Mouse (Mus musculus): Measurements from ENCODE around the gene Gcnt2. TPM values are rescaled to one million over a fixed set of nuclear protein-coding genes. Genes with fewer than 3 reads are reported as not detected.

The Gcnt2 gene
- polyA plus RNA-seq, 1 experiment from 2014 or later: 3.8 TPM

DNA sequence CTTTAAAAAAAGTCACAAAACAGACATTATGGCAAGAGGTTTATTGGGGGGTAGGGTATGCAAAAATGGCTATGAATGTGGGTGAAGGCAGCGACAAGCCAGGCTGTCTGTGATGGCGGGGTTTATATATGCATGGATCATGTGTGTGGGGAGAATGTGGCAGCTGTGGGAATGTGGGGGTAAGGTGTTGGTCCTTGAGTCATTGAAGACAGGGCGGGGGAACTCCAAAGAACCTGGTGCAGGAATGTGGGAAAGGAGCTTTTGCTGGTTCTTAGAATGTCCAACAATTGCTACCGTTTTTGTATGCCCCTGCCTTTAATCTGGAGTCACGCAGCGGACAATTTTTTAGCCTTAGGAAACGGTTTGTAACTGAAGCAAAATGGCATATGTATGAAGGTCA is 44.5 kb downstream of the Gcnt2 start:
- Histone ChIP-seq H3K4me3 (ENCODE audit: low read depth, low read length) (no peak overlapping the region), H3K4me1 (replicated peaks; ENCODE audit: control insufficient read depth, insufficient read depth, low read length) (no peaks in the 10 kb centered on the region), H3K36me3 (ENCODE audit: control insufficient read depth, insufficient read depth, low read length) (no peaks in the 10 kb centered on the region), H3K4me2 (ENCODE audit: low read depth, low read length, severe bottlenecking) (no peak overlapping the region), H3K9ac (ENCODE audit: low read length) (no peak overlapping the region), H3K27ac (ENCODE audit: low read depth, low read length) (no peak overlapping the region), H3K27me3 (ENCODE audit: control insufficient read depth, insufficient read depth, low read length) (0 out of 2 replicates have a peak, but pooled peaks cover 2% of the 10 kb centered on the region), H3K9me3 (ENCODE audit: control insufficient read depth, low read length) (no peaks in the 10 kb centered on the region)
- no peak for ATAC-seq (replicated peaks; ENCODE audit: low FRiP score)
- no peak for DNase-seq (ENCODE audit: low spot score)
- whole genome bisulfite sequencing: 92% methylated on average over 7 of the region's 7 CpGs

DNA sequence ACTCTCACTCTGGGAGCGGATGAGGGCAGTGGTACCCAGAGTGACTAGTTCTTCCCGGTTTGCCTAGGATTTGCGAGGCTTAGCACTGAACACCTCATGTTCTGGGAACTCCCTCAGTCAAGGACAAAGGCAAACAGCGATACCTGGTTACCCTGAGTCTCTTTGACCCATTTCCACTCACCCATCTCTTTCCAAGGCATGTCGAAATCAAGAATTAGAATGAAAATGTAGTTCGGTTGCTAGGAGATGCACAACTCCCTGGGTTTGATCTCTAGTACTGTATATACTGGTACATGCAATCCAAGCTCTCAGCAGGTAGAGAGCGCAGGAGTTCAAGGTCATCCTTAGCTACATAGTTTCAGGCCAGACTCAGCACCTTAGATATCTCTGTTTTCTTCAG is 47.0 kb downstream of the Gcnt2 start:
- Histone ChIP-seq H3K9ac (ENCODE audit: low read length) (no peak overlapping the region), H3K36me3 (ENCODE audit: control insufficient read depth, insufficient read depth, low read length) (no peaks in the 10 kb centered on the region), H3K27ac (ENCODE audit: low read depth, low read length) (no peak overlapping the region), H3K9me3 (ENCODE audit: control insufficient read depth, low read length) (no peaks in the 10 kb centered on the region), H3K27me3 (ENCODE audit: control insufficient read depth, insufficient read depth, low read length) (0 out of 2 replicates have a peak, but pooled peaks cover 2% of the 10 kb centered on the region), H3K4me2 (ENCODE audit: low read depth, low read length, severe bottlenecking) (no peak overlapping the region), H3K4me3 (ENCODE audit: low read depth, low read length) (no peak overlapping the region), H3K4me1 (replicated peaks; ENCODE audit: control insufficient read depth, insufficient read depth, low read length) (no peaks in the 10 kb centered on the region)
- ATAC-seq (replicated peaks; ENCODE audit: low FRiP score) (no peak), DNase-seq (ENCODE audit: low spot score) (no peak)
- WGBS: 81% methylated on average over 7 of the region's 7 CpGs

DNA sequence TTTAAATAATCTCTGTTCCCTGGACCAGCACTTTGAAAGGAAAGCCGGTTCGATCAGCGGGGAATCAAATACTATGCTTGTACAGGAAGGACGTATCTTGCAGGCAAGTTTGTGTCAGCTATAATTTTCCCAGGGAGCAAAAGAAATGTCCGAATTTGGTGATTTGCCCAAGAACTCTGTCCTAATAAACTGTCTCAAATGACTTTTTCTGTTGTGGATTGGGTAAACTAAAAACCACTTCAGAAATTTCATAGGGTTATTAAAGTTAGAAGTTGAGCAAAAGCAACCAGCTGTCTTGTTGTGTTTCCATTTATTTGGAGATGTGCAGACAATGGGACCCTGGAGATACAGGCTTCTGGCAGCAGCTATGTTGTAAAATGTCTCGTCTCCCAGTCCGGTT is 47.7 kb downstream of the Gcnt2 start:
- no peak overlapping the region for H3K4me2 ChIP-seq (ENCODE audit: low read depth, low read length, severe bottlenecking)
- H3K27me3 ChIP-seq (ENCODE audit: control insufficient read depth, insufficient read depth, low read length): 0 out of 2 replicates have a peak, but pooled peaks cover 2% of the 10 kb centered on the region
- no peak overlapping the region for H3K9ac ChIP-seq (ENCODE audit: low read length)
- H3K27ac ChIP-seq (ENCODE audit: low read depth, low read length): no peak overlapping the region
- no peak overlapping the region for H3K4me3 ChIP-seq (ENCODE audit: low read depth, low read length)
- no peaks in the 10 kb centered on the region for H3K36me3 ChIP-seq (ENCODE audit: control insufficient read depth, insufficient read depth, low read length)
- 80% methylated on average over 7 of the region's 7 CpGs for WGBS
- no peaks in the 10 kb centered on the region for H3K9me3 ChIP-seq (ENCODE audit: control insufficient read depth, low read length)
- no peaks in the 10 kb centered on the region for H3K4me1 ChIP-seq (replicated peaks; ENCODE audit: control insufficient read depth, insufficient read depth, low read length)
- DNase-seq (ENCODE audit: low spot score) (no peak), ATAC-seq (replicated peaks; ENCODE audit: low FRiP score) (no peak)

DNA sequence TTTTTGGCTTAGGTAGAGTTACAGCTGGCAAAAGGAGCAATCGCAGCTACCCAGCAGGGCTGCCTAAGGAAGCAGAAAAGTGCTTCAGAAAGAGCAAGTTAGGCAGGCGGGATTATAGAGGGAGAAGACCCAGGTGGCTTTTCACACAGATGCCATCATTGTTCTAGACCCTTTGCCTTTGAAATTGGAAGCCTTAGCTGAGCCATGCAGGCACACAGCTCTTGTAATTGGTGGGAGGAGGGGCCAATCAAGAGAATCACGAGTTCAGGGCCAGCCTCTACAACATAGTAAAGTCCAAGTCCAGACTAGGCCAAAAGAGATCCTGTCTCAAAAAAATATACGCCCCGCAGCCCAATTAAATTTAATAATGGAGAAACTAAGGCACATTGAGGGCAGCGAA is 48.5 kb downstream of the Gcnt2 start:
- 48% methylated on average over 6 of the region's 6 CpGs for WGBS
- no peaks in the 10 kb centered on the region for H3K4me1 ChIP-seq (replicated peaks; ENCODE audit: control insufficient read depth, insufficient read depth, low read length)
- no peak overlapping the region for H3K4me3 ChIP-seq (ENCODE audit: low read depth, low read length)
- no peak overlapping the region for H3K4me2 ChIP-seq (ENCODE audit: low read depth, low read length, severe bottlenecking)
- H3K9me3 ChIP-seq (ENCODE audit: control insufficient read depth, low read length): no peaks in the 10 kb centered on the region
- DNase-seq (ENCODE audit: low spot score): no peak
- 0 out of 2 replicates have a peak, but pooled peaks cover 2% of the 10 kb centered on the region for H3K27me3 ChIP-seq (ENCODE audit: control insufficient read depth, insufficient read depth, low read length)
- no peak for ATAC-seq (replicated peaks; ENCODE audit: low FRiP score)
- H3K36me3 ChIP-seq (ENCODE audit: control insufficient read depth, insufficient read depth, low read length): no peaks in the 10 kb centered on the region
- no peak overlapping the region for H3K27ac ChIP-seq (ENCODE audit: low read depth, low read length)
- H3K9ac ChIP-seq (ENCODE audit: low read length): no peak overlapping the region

DNA sequence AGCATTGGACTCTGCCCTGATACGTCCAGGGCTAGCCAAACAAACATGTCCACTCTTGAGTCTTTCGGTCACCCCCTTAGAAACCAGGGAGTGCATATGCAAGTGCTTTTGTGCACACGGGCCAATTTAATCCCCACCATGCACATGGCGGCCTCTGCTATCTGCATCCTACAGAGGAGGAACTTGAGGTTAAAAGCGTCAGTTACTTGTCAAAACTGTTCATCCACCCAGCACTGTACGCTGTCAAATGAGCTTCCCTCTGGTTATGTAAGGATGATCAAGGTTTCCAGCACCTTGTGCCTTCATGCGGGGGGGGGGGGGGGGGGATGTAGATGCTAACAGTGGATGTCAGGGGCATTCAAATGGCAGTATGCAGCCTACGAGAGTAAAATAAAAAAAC is 49.5 kb downstream of the Gcnt2 start:
- Histone ChIP-seq H3K36me3 (ENCODE audit: control insufficient read depth, insufficient read depth, low read length) (no peaks in the 10 kb centered on the region), H3K27ac (ENCODE audit: low read depth, low read length) (no peak overlapping the region), H3K4me3 (ENCODE audit: low read depth, low read length) (no peak overlapping the region), H3K9ac (ENCODE audit: low read length) (no peak overlapping the region), H3K4me1 (replicated peaks; ENCODE audit: control insufficient read depth, insufficient read depth, low read length) (no peaks in the 10 kb centered on the region), H3K9me3 (ENCODE audit: control insufficient read depth, low read length) (no peaks in the 10 kb centered on the region), H3K4me2 (ENCODE audit: low read depth, low read length, severe bottlenecking) (no peak overlapping the region), H3K27me3 (ENCODE audit: control insufficient read depth, insufficient read depth, low read length) (0 out of 2 replicates have a peak, but pooled peaks cover 2% of the 10 kb centered on the region)
- ATAC-seq (replicated peaks; ENCODE audit: low FRiP score) (no peak), DNase-seq (ENCODE audit: low spot score) (no peak)
- WGBS: 77% methylated on average over 8 of the region's 8 CpGs

DNA sequence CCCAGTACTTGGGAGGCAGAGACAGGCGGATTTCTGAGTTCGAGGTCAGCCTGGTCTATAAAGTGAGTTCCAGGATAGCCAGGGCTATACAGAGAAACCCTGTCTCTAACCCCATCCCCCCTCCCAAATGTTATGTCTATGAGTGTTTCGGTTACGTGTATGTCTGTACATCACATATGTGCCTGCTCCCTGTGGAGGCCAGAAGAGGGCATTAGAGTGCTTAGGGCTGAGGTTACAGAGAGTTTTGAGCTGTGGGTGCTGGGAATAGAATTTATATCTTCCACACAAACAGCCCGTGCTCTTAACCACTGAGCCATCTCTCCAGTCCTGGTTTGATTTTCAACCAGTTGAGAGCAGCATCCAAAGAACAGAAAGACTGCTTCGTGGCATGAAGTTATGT is 50.5 kb downstream of the Gcnt2 start:
- Histone ChIP-seq H3K4me3 (ENCODE audit: low read depth, low read length) (no peak overlapping the region), H3K4me2 (ENCODE audit: low read depth, low read length, severe bottlenecking) (no peak overlapping the region), H3K4me1 (replicated peaks; ENCODE audit: control insufficient read depth, insufficient read depth, low read length) (no peaks in the 10 kb centered on the region), H3K27me3 (ENCODE audit: control insufficient read depth, insufficient read depth, low read length) (0 out of 2 replicates have a peak, but pooled peaks cover 2% of the 10 kb centered on the region), H3K9me3 (ENCODE audit: control insufficient read depth, low read length) (no peaks in the 10 kb centered on the region), H3K9ac (ENCODE audit: low read length) (no peak overlapping the region), H3K27ac (ENCODE audit: low read depth, low read length) (no peak overlapping the region), H3K36me3 (ENCODE audit: control insufficient read depth, insufficient read depth, low read length) (no peaks in the 10 kb centered on the region)
- no peak for ATAC-seq (replicated peaks; ENCODE audit: low FRiP score)
- 92% methylated on average over 6 of the region's 6 CpGs for WGBS
- DNase-seq (ENCODE audit: low spot score): no peak

DNA sequence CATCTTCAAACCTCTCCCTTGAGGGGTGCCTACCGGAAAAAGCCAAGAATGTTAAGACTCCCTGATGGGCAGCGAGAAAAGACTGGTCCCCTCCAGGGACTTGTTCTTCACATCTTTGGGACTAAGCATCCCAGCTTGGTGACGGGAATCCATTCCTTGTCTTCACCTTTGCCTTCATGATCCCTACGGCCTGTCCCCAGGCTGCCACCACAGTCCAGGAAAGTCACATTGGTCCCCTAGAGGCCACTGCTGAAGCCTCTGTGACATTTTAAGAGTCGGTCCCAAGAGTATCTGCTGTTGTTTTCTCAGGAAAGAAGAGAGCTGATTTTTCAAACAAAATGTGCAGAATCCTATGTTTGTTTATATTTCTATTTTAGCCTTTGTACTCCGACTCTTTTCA is 52.4 kb downstream of the Gcnt2 start:
- no peaks in the 10 kb centered on the region for H3K9me3 ChIP-seq (ENCODE audit: control insufficient read depth, low read length)
- H3K4me3 ChIP-seq (ENCODE audit: low read depth, low read length): no peak overlapping the region
- H3K27ac ChIP-seq (ENCODE audit: low read depth, low read length): no peak overlapping the region
- ATAC-seq (replicated peaks; ENCODE audit: low FRiP score) (no peak), DNase-seq (ENCODE audit: low spot score) (no peak)
- H3K9ac ChIP-seq (ENCODE audit: low read length): no peak overlapping the region
- H3K4me1 ChIP-seq (replicated peaks; ENCODE audit: control insufficient read depth, insufficient read depth, low read length): peaks cover 4% of the 10 kb centered on the region; the same call in 1 of the 2 replicates
- 89% methylated on average over 6 of the region's 6 CpGs for WGBS
- no peaks in the 10 kb centered on the region for H3K36me3 ChIP-seq (ENCODE audit: control insufficient read depth, insufficient read depth, low read length)
- no peaks in the 10 kb centered on the region; the same call in 1 of the 2 replicates for H3K27me3 ChIP-seq (ENCODE audit: control insufficient read depth, insufficient read depth, low read length)
- no peak overlapping the region for H3K4me2 ChIP-seq (ENCODE audit: low read depth, low read length, severe bottlenecking)

DNA sequence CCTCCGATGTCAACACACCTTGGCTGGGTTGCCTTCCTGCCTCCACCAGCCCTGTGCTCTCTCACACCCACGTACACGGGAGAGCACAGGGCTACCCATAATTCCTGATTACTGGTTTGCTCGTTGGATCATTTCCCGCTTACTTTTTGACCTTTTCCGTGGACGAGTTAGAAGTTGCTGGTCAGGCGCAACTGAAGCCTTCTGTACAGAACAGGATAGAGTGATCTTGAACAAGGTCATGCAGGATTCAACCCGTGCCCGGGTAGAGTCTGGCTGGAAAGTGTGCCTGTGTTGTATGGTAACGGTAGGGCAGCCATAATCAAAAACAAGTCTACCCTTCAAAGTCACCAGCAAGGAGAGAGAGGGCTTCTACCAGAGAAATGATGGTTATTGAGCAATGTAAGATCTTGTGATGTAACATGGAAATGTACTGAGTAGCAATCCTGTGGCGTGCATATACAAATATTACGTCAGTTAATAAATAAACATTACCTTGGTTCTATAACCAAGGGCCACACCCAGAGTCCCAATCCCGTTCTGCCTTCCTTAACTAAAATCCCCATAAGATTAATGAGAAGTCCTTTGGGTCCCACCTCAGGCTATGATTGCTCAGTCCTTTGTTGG is 54.0 kb downstream of the Gcnt2 start:
- 92% methylated on average over 14 of the region's 14 CpGs for WGBS
- Histone ChIP-seq H3K27ac (ENCODE audit: low read depth, low read length) (no peak overlapping the region), H3K27me3 (ENCODE audit: control insufficient read depth, insufficient read depth, low read length) (peaks cover 2% of the 10 kb centered on the region; the same call in 1 of the 2 replicates), H3K9me3 (ENCODE audit: control insufficient read depth, low read length) (no peaks in the 10 kb centered on the region), H3K9ac (ENCODE audit: low read length) (no peak overlapping the region), H3K36me3 (ENCODE audit: control insufficient read depth, insufficient read depth, low read length) (no peaks in the 10 kb centered on the region), H3K4me2 (ENCODE audit: low read depth, low read length, severe bottlenecking) (no peak overlapping the region), H3K4me1 (replicated peaks; ENCODE audit: control insufficient read depth, insufficient read depth, low read length) (peaks cover 4% of the 10 kb centered on the region), H3K4me3 (ENCODE audit: low read depth, low read length) (no peak overlapping the region)
- DNase-seq (ENCODE audit: low spot score) (no peak), ATAC-seq (replicated peaks; ENCODE audit: low FRiP score) (no peak)

DNA sequence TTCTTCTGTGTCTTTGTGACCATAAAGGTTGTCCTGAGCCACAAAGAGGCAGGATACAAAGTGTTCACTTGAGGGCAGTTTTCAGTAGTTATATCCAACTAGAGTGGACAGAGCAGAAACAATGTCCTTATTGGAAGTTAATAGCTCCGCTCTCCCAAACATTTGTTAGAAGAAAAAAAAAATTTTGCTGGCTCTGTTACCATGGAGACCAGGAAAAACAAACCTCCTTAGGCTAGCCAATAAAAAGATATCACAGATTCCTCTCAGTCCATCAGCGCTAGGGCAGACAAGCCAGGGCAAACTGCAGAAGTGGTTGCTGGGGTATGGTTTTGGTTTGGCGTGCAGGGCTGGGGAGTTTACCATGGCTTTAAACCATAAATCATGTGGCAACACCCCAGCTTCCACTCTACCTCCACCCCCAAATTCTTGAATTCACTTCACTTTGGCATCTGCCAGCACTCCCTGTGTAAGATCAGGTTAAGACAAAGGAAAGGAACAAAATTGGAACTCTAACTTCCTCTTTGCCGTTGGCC is 54.6 kb downstream of the Gcnt2 start:
- 78% methylated on average over 4 of the region's 4 CpGs for WGBS

More for the DNA sequence above, 54.6 kb downstream of the Gcnt2 start:
- no peak for DNase-seq (ENCODE audit: low spot score)
- Histone ChIP-seq H3K36me3 (ENCODE audit: control insufficient read depth, insufficient read depth, low read length) (no peaks in the 10 kb centered on the region), H3K4me2 (ENCODE audit: low read depth, low read length, severe bottlenecking) (no peak overlapping the region), H3K4me3 (ENCODE audit: low read depth, low read length) (no peak overlapping the region), H3K4me1 (replicated peaks; ENCODE audit: control insufficient read depth, insufficient read depth, low read length) (peaks cover 4% of the 10 kb centered on the region), H3K9me3 (ENCODE audit: control insufficient read depth, low read length) (no peaks in the 10 kb centered on the region), H3K27ac (ENCODE audit: low read depth, low read length) (no peak overlapping the region), H3K27me3 (ENCODE audit: control insufficient read depth, insufficient read depth, low read length) (peaks cover 5% of the 10 kb centered on the region; the same call in 1 of the 2 replicates), H3K9ac (ENCODE audit: low read length) (no peak overlapping the region)
- ATAC-seq (replicated peaks; ENCODE audit: low FRiP score): no peak

All from forebrain, embryonic 11.5 days (tissue).